Mouse (Mus musculus): Measurements from ENCODE around the gene Mogat1. TPM values are rescaled to one million over a fixed set of nuclear protein-coding genes. Genes with fewer than 3 reads are reported as not detected.

Mogat1 gene
- polyA plus RNA-seq, 1 experiment from 2014 or later: 0.51 TPM

- H3K4me3 ChIP-seq (ENCODE audit: low read length): no peak overlapping the region
- no peaks in the 10 kb centered on the region for H3K36me3 ChIP-seq (ENCODE audit: control insufficient read depth, insufficient read depth, low read length)
- no peaks in the 10 kb centered on the region for H3K27me3 ChIP-seq (replicated peaks; ENCODE audit: control insufficient read depth, insufficient read depth, low read length)
- 0 out of 2 replicates have a peak, but pooled peaks cover 3% of the 10 kb centered on the region for H3K4me1 ChIP-seq (ENCODE audit: control insufficient read depth, insufficient read depth, low read depth, low read length)
- H3K9me3 ChIP-seq (ENCODE audit: control insufficient read depth, low read length): no peaks in the 10 kb centered on the region
- peak; percentile 64; the same call in 1 of the 2 replicates for ATAC-seq
- 32% methylated on average over 6 of the region's 6 CpGs for WGBS
- no peak overlapping the region for H3K9ac ChIP-seq (ENCODE audit: low read depth, low read length)
- no peak overlapping the region for H3K27ac ChIP-seq (ENCODE audit: low read depth, low read length)
- H3K4me2 ChIP-seq (ENCODE audit: low read length): no peak overlapping the region
These were observed 38.2 kb downstream of the Mogat1 start for GRCm38 (mm10) chr1:78548961-78549360.

DNA sequence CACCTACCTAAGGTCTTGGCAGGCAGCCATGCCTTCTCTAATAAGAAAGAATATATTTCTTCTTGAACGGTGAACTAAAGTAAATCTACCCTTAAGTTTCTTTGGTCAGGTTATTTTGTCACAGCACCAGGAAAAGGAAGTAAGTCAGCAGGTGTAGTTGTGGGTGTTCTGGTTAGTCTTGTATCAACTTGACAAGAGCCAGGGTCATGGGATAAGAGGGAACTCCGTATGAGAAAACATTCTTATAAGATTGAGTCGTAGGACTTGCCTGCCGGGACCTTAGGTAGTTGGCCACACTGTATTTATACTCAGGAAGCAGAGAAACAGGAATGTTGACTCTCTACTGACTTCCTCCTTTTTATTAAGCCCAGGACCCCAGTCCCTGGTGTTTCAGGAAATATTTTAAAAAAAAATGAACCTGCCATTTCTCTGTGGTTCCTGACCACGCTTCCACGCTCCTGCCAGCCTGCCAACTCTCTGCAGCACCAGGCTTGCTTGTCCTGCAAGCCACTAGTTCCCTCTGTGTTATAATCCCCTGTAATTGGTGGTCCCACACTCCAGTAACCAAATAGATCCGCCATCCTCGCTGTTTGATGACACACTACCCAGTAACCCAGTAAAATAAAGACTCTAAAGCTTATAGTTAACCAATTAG, 43.3 kb downstream of the Mogat1 start:
- no peak for ATAC-seq
- 0 out of 2 replicates have a peak, but pooled peaks cover 1% of the 10 kb centered on the region for H3K4me1 ChIP-seq (ENCODE audit: control insufficient read depth, insufficient read depth, low read depth, low read length)
- H3K9ac ChIP-seq (ENCODE audit: low read depth, low read length): no peak overlapping the region
- 79% methylated on average over 8 of the region's 8 CpGs for WGBS
- no peak overlapping the region for H3K4me2 ChIP-seq (ENCODE audit: low read length)
- no peaks in the 10 kb centered on the region for H3K9me3 ChIP-seq (ENCODE audit: control insufficient read depth, low read length)
- no peaks in the 10 kb centered on the region for H3K27me3 ChIP-seq (replicated peaks; ENCODE audit: control insufficient read depth, insufficient read depth, low read length)
- no peaks in the 10 kb centered on the region for H3K36me3 ChIP-seq (ENCODE audit: control insufficient read depth, insufficient read depth, low read length)
- H3K4me3 ChIP-seq (ENCODE audit: low read length): no peak overlapping the region
- no peak overlapping the region for H3K27ac ChIP-seq (ENCODE audit: low read depth, low read length)

DNA sequence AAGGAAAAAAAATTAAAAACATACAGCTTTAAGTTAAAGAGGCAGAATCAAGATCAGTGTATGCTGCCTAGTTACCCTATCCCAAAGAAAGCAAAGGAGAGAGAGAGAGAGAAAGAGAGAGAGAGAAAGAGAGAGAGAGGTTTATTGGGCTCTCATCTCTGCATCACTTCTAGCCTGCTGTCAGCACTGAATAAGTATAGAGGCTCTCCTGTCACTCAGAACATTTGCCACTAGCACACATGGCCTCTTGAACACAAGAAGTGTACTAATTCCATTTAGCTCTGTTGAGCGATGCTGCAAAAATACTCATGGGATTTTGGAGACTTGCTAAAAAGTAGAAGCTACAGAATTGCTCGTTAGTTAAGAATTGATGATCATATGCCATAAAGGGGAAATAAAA, 56.2 kb downstream of the Mogat1 start:
- H3K36me3 ChIP-seq (ENCODE audit: control insufficient read depth, insufficient read depth, low read length): no peaks in the 10 kb centered on the region
- no peaks in the 10 kb centered on the region; the same call in 1 of the 2 replicates for H3K4me1 ChIP-seq (ENCODE audit: control insufficient read depth, insufficient read depth, low read depth, low read length)
- no peak for ATAC-seq
- H3K27ac ChIP-seq (ENCODE audit: low read depth, low read length): no peak overlapping the region
- 58% methylated on average over 2 of the region's 2 CpGs for WGBS
- H3K4me3 ChIP-seq (ENCODE audit: low read length): no peak overlapping the region
- H3K9ac ChIP-seq (ENCODE audit: low read depth, low read length): no peak overlapping the region
- H3K9me3 ChIP-seq (ENCODE audit: control insufficient read depth, low read length): peaks cover 6% of the 10 kb centered on the region
- no peak overlapping the region for H3K4me2 ChIP-seq (ENCODE audit: low read length)
- H3K27me3 ChIP-seq (replicated peaks; ENCODE audit: control insufficient read depth, insufficient read depth, low read length): no peaks in the 10 kb centered on the region

- Histone ChIP-seq H3K27ac (ENCODE audit: low read depth, low read length) (no peak overlapping the region), H3K9me3 (ENCODE audit: control insufficient read depth, low read length) (peaks cover 6% of the 10 kb centered on the region), H3K36me3 (ENCODE audit: control insufficient read depth, insufficient read depth, low read length) (no peaks in the 10 kb centered on the region), H3K4me2 (ENCODE audit: low read length) (no peak overlapping the region), H3K27me3 (replicated peaks; ENCODE audit: control insufficient read depth, insufficient read depth, low read length) (no peaks in the 10 kb centered on the region), H3K4me3 (ENCODE audit: low read length) (no peak overlapping the region), H3K4me1 (ENCODE audit: control insufficient read depth, insufficient read depth, low read depth, low read length) (no peaks in the 10 kb centered on the region; the same call in 1 of the 2 replicates), H3K9ac (ENCODE audit: low read depth, low read length) (no peak overlapping the region)
- ATAC-seq: no peak
- 44% methylated on average over 6 of the region's 6 CpGs for WGBS
These were observed 56.6 kb downstream of the Mogat1 start for GRCm38 (mm10) chr1:78567421-78567820.

GRCm38 (mm10) chr1:78567834-78568507, 57.2 kb downstream of the Mogat1 start:
- no peaks in the 10 kb centered on the region for H3K27me3 ChIP-seq (replicated peaks; ENCODE audit: control insufficient read depth, insufficient read depth, low read length)
- no peak for ATAC-seq
- H3K9ac ChIP-seq (ENCODE audit: low read depth, low read length): no peak overlapping the region
- H3K4me1 ChIP-seq (ENCODE audit: control insufficient read depth, insufficient read depth, low read depth, low read length): no peaks in the 10 kb centered on the region; the same call in 1 of the 2 replicates
- no peaks in the 10 kb centered on the region for H3K36me3 ChIP-seq (ENCODE audit: control insufficient read depth, insufficient read depth, low read length)
- no peak overlapping the region for H3K4me2 ChIP-seq (ENCODE audit: low read length)
- 42% methylated on average over 8 of the region's 8 CpGs for WGBS
- no peak overlapping the region for H3K27ac ChIP-seq (ENCODE audit: low read depth, low read length)
- peaks cover 6% of the 10 kb centered on the region for H3K9me3 ChIP-seq (ENCODE audit: control insufficient read depth, low read length)
- H3K4me3 ChIP-seq (ENCODE audit: low read length): no peak overlapping the region

GRCm38 (mm10) chr1:78569617-78570016, 58.8 kb downstream of the Mogat1 start:
- no peak overlapping the region for H3K9ac ChIP-seq (ENCODE audit: low read depth, low read length)
- no peak overlapping the region for H3K27ac ChIP-seq (ENCODE audit: low read depth, low read length)
- H3K4me3 ChIP-seq (ENCODE audit: low read length): no peak overlapping the region
- H3K4me1 ChIP-seq (ENCODE audit: control insufficient read depth, insufficient read depth, low read depth, low read length): no peaks in the 10 kb centered on the region; the same call in 1 of the 2 replicates
- H3K4me2 ChIP-seq (ENCODE audit: low read length): no peak overlapping the region
- ATAC-seq: no peak
- 82% methylated on average over 5 of the region's 5 CpGs for WGBS
- peaks cover 6% of the 10 kb centered on the region for H3K9me3 ChIP-seq (ENCODE audit: control insufficient read depth, low read length)
- no peaks in the 10 kb centered on the region for H3K36me3 ChIP-seq (ENCODE audit: control insufficient read depth, insufficient read depth, low read length)
- H3K27me3 ChIP-seq (replicated peaks; ENCODE audit: control insufficient read depth, insufficient read depth, low read length): no peaks in the 10 kb centered on the region

DNA sequence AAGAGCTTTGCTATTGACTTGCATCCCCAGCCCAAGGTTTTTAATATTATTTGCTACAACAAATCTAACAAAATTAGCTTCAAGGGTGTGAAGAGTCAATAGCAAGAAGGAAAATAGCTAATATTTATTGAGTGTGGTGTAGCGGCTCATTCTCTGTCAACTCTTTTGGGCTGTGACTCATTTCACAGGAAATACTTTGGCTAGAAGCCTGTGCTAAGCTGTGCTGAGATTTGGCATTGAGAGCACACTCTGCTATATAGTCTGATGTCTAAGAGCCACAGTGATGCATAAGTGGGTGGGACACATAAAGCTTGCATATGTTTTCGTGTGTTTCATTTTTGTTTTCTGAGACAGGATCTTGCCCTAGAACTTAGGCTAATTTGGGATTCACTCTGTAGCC, 74.3 kb downstream of the Mogat1 start:
- Histone ChIP-seq H3K9me3 (ENCODE audit: control insufficient read depth, low read length) (peaks cover 2% of the 10 kb centered on the region; the same call in 1 of the 2 replicates), H3K27ac (ENCODE audit: low read depth, low read length) (no peak overlapping the region), H3K4me2 (ENCODE audit: low read length) (no peak overlapping the region), H3K9ac (ENCODE audit: low read depth, low read length) (no peak overlapping the region), H3K4me1 (ENCODE audit: control insufficient read depth, insufficient read depth, low read depth, low read length) (no peaks in the 10 kb centered on the region), H3K27me3 (replicated peaks; ENCODE audit: control insufficient read depth, insufficient read depth, low read length) (no peaks in the 10 kb centered on the region), H3K4me3 (ENCODE audit: low read length) (no peak overlapping the region), H3K36me3 (ENCODE audit: control insufficient read depth, insufficient read depth, low read length) (no peaks in the 10 kb centered on the region)
- no peak for ATAC-seq
- WGBS: 84% methylated on average over 2 of the region's 2 CpGs

DNA sequence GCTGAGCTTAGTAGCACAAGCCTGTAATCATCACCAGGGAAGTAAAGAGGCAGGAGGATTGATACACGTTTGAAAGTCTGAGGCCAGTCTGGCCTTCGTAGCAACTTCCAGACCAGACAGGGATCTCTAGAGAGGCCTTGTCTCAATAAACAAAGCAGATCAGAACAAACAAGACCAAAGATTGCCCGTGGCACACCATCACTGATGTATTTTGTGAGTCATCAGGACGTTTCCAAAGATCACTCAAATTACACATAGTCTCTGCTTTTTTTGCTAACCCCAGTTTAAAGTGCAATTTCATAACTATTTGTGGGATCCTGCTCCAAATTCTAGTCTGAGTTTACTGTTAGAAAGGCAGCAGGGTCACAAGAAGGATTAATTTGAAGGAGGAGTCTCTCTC, 76.2 kb downstream of the Mogat1 start:
- 64% methylated on average over 4 of the region's 4 CpGs for WGBS
- no peak for ATAC-seq
- no peaks in the 10 kb centered on the region for H3K9me3 ChIP-seq (ENCODE audit: control insufficient read depth, low read length)
- no peak overlapping the region for H3K4me3 ChIP-seq (ENCODE audit: low read length)
- no peak overlapping the region for H3K27ac ChIP-seq (ENCODE audit: low read depth, low read length)
- H3K36me3 ChIP-seq (ENCODE audit: control insufficient read depth, insufficient read depth, low read length): no peaks in the 10 kb centered on the region
- H3K27me3 ChIP-seq (replicated peaks; ENCODE audit: control insufficient read depth, insufficient read depth, low read length): no peaks in the 10 kb centered on the region
- H3K4me1 ChIP-seq (ENCODE audit: control insufficient read depth, insufficient read depth, low read depth, low read length): no peaks in the 10 kb centered on the region
- H3K9ac ChIP-seq (ENCODE audit: low read depth, low read length): no peak overlapping the region
- H3K4me2 ChIP-seq (ENCODE audit: low read length): no peak overlapping the region
